Mouse (Mus musculus): ENCODE results near the gene Gm5294. TPM values are rescaled to one million over a fixed set of nuclear protein-coding genes. Genes with fewer than 3 reads are reported as not detected.
A peak's percentile ranks its signal among the peaks of the same experiment; 100 is the strongest.

The Gm5294 gene
- total and polyA plus RNA-seq, 3 experiments, result not detected

- Histone ChIP-seq H3K27me3 (ENCODE audit: insufficient read depth, low read length) (peaks cover 3% of the 10 kb centered on the region; the same call in 1 of the 2 replicates), H3K4me3 (ENCODE audit: low read depth, low read length) (no peak overlapping the region), H3K4me1 (ENCODE audit: insufficient read depth, low read depth, low read length) (no peaks in the 10 kb centered on the region), H3K36me3 (replicated peaks) (no peaks in the 10 kb centered on the region), H3K9me3 (replicated peaks) (peaks cover 4% of the 10 kb centered on the region; the same call in 1 of the 2 replicates)
- TF ChIP-seq GATA1 (IDR thresholded peaks at IDR 0.05; ENCODE audit: borderline replicate concordance, low read length) (no peak), CTCF (IDR thresholded peaks at IDR 0.05; ENCODE audit: low read depth, low read length) (no peak), POLR2AphosphoS5 (IDR thresholded peaks at IDR 0.05; ENCODE audit: insufficient replicate concordance, low read depth, low read length) (no peak), GATA2 (IDR thresholded peaks at IDR 0.05; ENCODE audit: borderline replicate concordance, low read depth, low read length) (no peak), TAL1 (conservative IDR thresholded peaks at IDR 0.05; ENCODE audit: low read depth, low read length) (no peak)
- no peak for ATAC-seq (ENCODE audit: extremely low read depth, insufficient number of reproducible peaks, low FRiP score, poor library complexity, severe bottlenecking)
- no peak for DNase-seq (ENCODE audit: low spot score)
Observed at GRCm38 (mm10) chr5:138840981-138841380, 21.1 kb downstream of the Gm5294 start.

DNA sequence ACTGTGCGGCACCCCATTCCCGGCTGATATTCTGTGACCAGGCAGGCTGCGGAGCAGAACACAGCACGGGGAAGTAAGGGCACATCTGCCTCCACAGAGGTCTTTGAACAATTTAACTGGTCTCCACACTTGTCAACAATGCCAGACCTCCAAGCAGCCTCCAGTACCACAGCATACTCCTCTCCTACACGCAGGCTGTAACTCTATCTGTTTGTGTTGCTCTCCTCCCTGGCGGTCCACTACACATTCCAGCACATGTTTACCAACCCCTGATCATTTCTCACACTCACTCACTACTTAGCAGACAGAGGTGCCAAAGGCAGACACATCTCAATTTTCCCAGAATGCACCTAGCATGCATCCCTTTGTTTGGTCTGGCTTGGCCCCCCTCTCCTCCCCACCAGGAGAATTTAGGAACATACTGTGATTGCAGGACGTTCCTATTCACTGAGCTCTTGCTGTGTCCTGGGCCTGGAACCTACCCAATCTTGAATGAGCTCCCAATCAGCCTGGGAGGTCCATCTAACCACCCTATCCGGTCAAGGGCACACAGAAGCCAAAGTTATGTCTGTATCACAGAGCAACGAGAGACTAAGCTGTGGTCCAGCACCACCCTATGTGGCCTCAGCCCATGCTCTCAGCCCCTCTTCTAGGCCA lies 23.4 kb downstream of the Gm5294 start:
- TF ChIP-seq CTCF (IDR thresholded peaks at IDR 0.05; ENCODE audit: low read depth, low read length) (no peak), POLR2AphosphoS5 (IDR thresholded peaks at IDR 0.05; ENCODE audit: insufficient replicate concordance, low read depth, low read length) (no peak), GATA1 (IDR thresholded peaks at IDR 0.05; ENCODE audit: borderline replicate concordance, low read length) (no peak), GATA2 (IDR thresholded peaks at IDR 0.05; ENCODE audit: borderline replicate concordance, low read depth, low read length) (no peak), TAL1 (conservative IDR thresholded peaks at IDR 0.05; ENCODE audit: low read depth, low read length) (no peak)
- ATAC-seq (ENCODE audit: extremely low read depth, insufficient number of reproducible peaks, low FRiP score, poor library complexity, severe bottlenecking), result no peak
- 0 out of 2 replicates have a peak, but pooled peaks cover 2% of the 10 kb centered on the region for H3K4me1 ChIP-seq (ENCODE audit: insufficient read depth, low read depth, low read length)
- H3K27me3 ChIP-seq (ENCODE audit: insufficient read depth, low read length), result peaks cover 4% of the 10 kb centered on the region; the same call in 1 of the 2 replicates
- H3K9me3 ChIP-seq (replicated peaks), result peaks cover 4% of the 10 kb centered on the region; the same call in 1 of the 2 replicates
- H3K36me3 ChIP-seq (replicated peaks), result no peaks in the 10 kb centered on the region
- DNase-seq (ENCODE audit: low spot score), result no peak
- no peak overlapping the region for H3K4me3 ChIP-seq (ENCODE audit: low read depth, low read length)

- Histone ChIP-seq H3K36me3 (replicated peaks) (no peaks in the 10 kb centered on the region), H3K27me3 (ENCODE audit: insufficient read depth, low read length) (peaks cover 7% of the 10 kb centered on the region; the same call in 1 of the 2 replicates), H3K4me1 (ENCODE audit: insufficient read depth, low read depth, low read length) (0 out of 2 replicates have a peak, but pooled peaks cover 2% of the 10 kb centered on the region), H3K4me3 (ENCODE audit: low read depth, low read length) (no peak overlapping the region), H3K9me3 (replicated peaks) (no peaks in the 10 kb centered on the region)
- no peak for DNase-seq (ENCODE audit: low spot score)
- ATAC-seq (ENCODE audit: extremely low read depth, insufficient number of reproducible peaks, low FRiP score, poor library complexity, severe bottlenecking), result no peak
- TF ChIP-seq POLR2AphosphoS5 (IDR thresholded peaks at IDR 0.05; ENCODE audit: insufficient replicate concordance, low read depth, low read length) (no peak), TAL1 (conservative IDR thresholded peaks at IDR 0.05; ENCODE audit: low read depth, low read length) (no peak), GATA2 (IDR thresholded peaks at IDR 0.05; ENCODE audit: borderline replicate concordance, low read depth, low read length) (no peak), GATA1 (IDR thresholded peaks at IDR 0.05; ENCODE audit: borderline replicate concordance, low read length) (no peak), CTCF (IDR thresholded peaks at IDR 0.05; ENCODE audit: low read depth, low read length) (no peak)
Observed at GRCm38 (mm10) chr5:138846506-138846905, 26.6 kb downstream of the Gm5294 start.

DNA sequence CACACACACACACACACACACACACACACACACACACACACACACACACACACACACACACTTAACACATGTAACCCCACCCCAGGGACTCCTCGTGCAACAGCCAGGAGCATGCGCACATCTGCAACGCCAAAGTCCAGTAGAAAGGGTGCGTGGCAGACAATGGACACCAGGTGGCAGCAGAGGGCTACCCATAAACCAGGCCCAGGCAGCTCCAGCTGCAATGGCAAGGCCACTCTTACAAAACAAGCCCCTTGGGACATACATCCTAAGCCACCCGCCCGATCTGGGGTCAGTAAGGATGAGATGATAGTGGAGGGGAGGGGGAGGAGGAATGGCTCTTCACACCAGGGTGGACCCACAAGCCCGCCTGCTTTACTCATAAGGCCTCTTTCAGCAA lies 28.2 kb downstream of the Gm5294 start:
- 0 out of 2 replicates have a peak, but pooled peaks cover 2% of the 10 kb centered on the region for H3K4me1 ChIP-seq (ENCODE audit: insufficient read depth, low read depth, low read length)
- DNase-seq (ENCODE audit: low spot score) (peak; percentile 78), ATAC-seq (ENCODE audit: extremely low read depth, insufficient number of reproducible peaks, low FRiP score, poor library complexity, severe bottlenecking) (peak; percentile 49; the same call in 1 of the 2 replicates)
- H3K4me3 ChIP-seq (ENCODE audit: low read depth, low read length), result no peak overlapping the region
- no peaks in the 10 kb centered on the region for H3K9me3 ChIP-seq (replicated peaks)
- TF ChIP-seq GATA2 (IDR thresholded peaks at IDR 0.05; ENCODE audit: borderline replicate concordance, low read depth, low read length) (no peak), POLR2AphosphoS5 (IDR thresholded peaks at IDR 0.05; ENCODE audit: insufficient replicate concordance, low read depth, low read length) (no peak), TAL1 (conservative IDR thresholded peaks at IDR 0.05; ENCODE audit: low read depth, low read length) (no peak), CTCF (IDR thresholded peaks at IDR 0.05; ENCODE audit: low read depth, low read length) (peak; percentile 93), GATA1 (IDR thresholded peaks at IDR 0.05; ENCODE audit: borderline replicate concordance, low read length) (no peak)
- H3K36me3 ChIP-seq (replicated peaks), result no peaks in the 10 kb centered on the region
- peaks cover 7% of the 10 kb centered on the region; the same call in 1 of the 2 replicates for H3K27me3 ChIP-seq (ENCODE audit: insufficient read depth, low read length)

GRCm38 (mm10) chr5:138849682-138850461 lies 30.0 kb downstream of the Gm5294 start:
- Histone ChIP-seq H3K9me3 (replicated peaks) (no peaks in the 10 kb centered on the region), H3K36me3 (replicated peaks) (no peaks in the 10 kb centered on the region), H3K4me1 (ENCODE audit: insufficient read depth, low read depth, low read length) (0 out of 2 replicates have a peak, but pooled peaks cover 2% of the 10 kb centered on the region), H3K27me3 (ENCODE audit: insufficient read depth, low read length) (peaks cover 7% of the 10 kb centered on the region; the same call in 1 of the 2 replicates), H3K4me3 (ENCODE audit: low read depth, low read length) (no peak overlapping the region)
- TF ChIP-seq GATA2 (IDR thresholded peaks at IDR 0.05; ENCODE audit: borderline replicate concordance, low read depth, low read length) (no peak), CTCF (IDR thresholded peaks at IDR 0.05; ENCODE audit: low read depth, low read length) (no peak), GATA1 (IDR thresholded peaks at IDR 0.05; ENCODE audit: borderline replicate concordance, low read length) (no peak), TAL1 (conservative IDR thresholded peaks at IDR 0.05; ENCODE audit: low read depth, low read length) (no peak), POLR2AphosphoS5 (IDR thresholded peaks at IDR 0.05; ENCODE audit: insufficient replicate concordance, low read depth, low read length) (no peak)
- no peak for ATAC-seq (ENCODE audit: extremely low read depth, insufficient number of reproducible peaks, low FRiP score, poor library complexity, severe bottlenecking)
- no peak for DNase-seq (ENCODE audit: low spot score)

GRCm38 (mm10) chr5:138850462-138850844 lies 30.6 kb downstream of the Gm5294 start:
- no peaks in the 10 kb centered on the region for H3K9me3 ChIP-seq (replicated peaks)
- TF ChIP-seq POLR2AphosphoS5 (IDR thresholded peaks at IDR 0.05; ENCODE audit: insufficient replicate concordance, low read depth, low read length), result no peak
- no peak for TF ChIP-seq GATA2 (IDR thresholded peaks at IDR 0.05; ENCODE audit: borderline replicate concordance, low read depth, low read length)
- no peak for TF ChIP-seq CTCF (IDR thresholded peaks at IDR 0.05; ENCODE audit: low read depth, low read length)
- TF ChIP-seq TAL1 (conservative IDR thresholded peaks at IDR 0.05; ENCODE audit: low read depth, low read length), result no peak
- no peak for TF ChIP-seq GATA1 (IDR thresholded peaks at IDR 0.05; ENCODE audit: borderline replicate concordance, low read length)
- H3K36me3 ChIP-seq (replicated peaks), result no peaks in the 10 kb centered on the region
- H3K4me3 ChIP-seq (ENCODE audit: low read depth, low read length), result no peak overlapping the region
- 0 out of 2 replicates have a peak, but pooled peaks cover 2% of the 10 kb centered on the region for H3K4me1 ChIP-seq (ENCODE audit: insufficient read depth, low read depth, low read length)
- H3K27me3 ChIP-seq (ENCODE audit: insufficient read depth, low read length), result peaks cover 7% of the 10 kb centered on the region; the same call in 1 of the 2 replicates
- ATAC-seq (ENCODE audit: extremely low read depth, insufficient number of reproducible peaks, low FRiP score, poor library complexity, severe bottlenecking) (no peak), DNase-seq (ENCODE audit: low spot score) (no peak)
